Mouse (Mus musculus) thymus, postnatal 0 days (tissue): Measurements from ENCODE around the gene Slc4a2. TPM values are rescaled to one million over a fixed set of nuclear protein-coding genes. Genes with fewer than 3 reads are reported as not detected.

Experiments
- DNase-seq: peaks from one replicate; pipeline ENCODE4 v3.0.0-alpha.2; 2015; ENCODE audit warnings: low spot score
- polyA plus RNA-seq: library from polyadenylated mRNA; unstranded; fragments of >200 nt; fragmentation: Nextera tagmentation; extraction: Ambion mirVana; gene quantifications from 2 replicates; pipeline ENCODE4 v1.2.1, GENCODE M21; 2015

Gene Slc4a2
- polyA plus RNA-seq, 1 experiment from 2014 or later: 23.2 TPM

DNA sequence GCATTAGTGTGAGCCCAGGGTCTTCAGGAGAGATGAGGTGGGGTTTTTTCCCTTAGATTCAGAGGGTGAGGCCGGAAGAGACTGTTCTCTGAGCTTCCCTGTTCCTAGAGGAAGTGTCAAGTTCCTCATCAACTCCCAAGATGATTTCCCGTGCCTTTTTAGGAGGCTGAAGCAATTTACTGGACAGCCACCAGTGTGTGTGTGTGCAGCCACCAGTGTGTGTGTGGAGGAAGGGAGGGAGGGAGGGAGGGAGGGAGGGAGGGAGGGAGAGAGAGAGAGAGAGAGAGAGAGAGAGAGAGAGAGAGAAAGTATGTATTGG is 30.3 kb downstream of the Slc4a2 start:
- no peak for DNase-seq

- no peak for DNase-seq
These were observed 31.4 kb downstream of the Slc4a2 start for GRCm38 (mm10) chr5:24455076-24455475.

DNA sequence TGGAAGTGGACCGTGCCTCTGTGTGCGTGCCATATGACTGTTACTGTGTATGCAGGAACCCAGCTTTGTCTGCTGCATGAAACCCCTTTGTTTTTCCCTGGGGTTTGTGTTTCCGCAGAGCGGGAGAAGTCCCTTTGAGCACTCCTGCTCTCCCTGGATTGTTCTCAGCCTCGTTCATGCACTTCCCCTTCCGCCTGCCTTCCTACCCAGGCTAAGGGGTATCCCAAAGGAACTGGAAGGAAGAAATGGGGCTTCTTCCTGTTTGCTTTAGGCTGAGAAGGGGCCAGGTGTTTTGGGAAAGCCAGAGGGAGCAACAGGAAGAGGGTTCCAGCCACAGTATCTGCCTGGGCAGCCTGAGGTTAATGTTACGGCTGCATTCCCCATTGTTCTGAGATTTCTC is 32.0 kb downstream of the Slc4a2 start:
- no peak for DNase-seq

DNA sequence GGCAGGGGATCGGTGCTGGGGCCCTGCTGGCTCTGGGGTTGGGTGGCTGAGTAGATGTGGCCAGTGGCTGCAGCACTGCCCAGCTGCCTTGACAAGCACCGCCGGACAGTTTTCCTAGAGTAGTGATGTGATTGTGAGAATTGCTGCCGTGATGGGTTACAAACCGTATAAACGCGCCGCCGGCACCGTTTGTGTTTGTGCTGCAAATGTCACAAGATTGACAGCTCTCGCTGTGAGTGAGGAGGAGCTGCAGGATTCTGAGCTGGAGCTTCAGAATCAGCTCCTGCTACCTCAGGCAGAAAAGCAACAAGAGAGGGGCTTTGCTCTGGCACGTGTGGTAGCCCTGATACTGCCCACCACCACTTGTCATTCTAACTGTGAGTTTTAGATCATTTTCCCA is 43.1 kb downstream of the Slc4a2 start:
- no peak for DNase-seq

DNA sequence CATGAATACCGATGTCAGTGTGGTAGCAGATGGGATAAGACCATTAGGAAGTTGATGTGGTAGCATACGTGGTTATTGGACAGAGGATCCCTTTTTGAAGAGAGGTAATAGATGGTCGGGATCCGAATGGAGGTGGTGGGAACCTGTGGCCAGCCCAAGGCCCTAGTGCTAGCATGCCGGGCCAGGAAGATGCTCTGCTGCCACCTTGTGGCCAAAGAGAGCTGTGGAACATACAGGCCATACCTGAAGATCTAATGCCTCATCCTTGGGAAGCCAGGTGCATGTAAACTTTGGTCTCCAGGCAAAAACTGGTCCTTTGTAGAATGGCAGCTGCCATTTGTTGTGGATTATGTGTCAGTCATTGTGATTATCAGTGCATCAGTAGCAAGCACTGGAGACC is 47.0 kb downstream of the Slc4a2 start:
- DNase-seq: peak; percentile 81

GRCm38 (mm10) chr5:24472884-24473619 is 49.4 kb downstream of the Slc4a2 start:
- no peak for DNase-seq

GRCm38 (mm10) chr5:24474025-24474722 is 50.5 kb downstream of the Slc4a2 start:
- DNase-seq: no peak

- DNase-seq: peak; percentile 31
These were observed 51.2 kb downstream of the Slc4a2 start for GRCm38 (mm10) chr5:24474723-24475261.

DNA sequence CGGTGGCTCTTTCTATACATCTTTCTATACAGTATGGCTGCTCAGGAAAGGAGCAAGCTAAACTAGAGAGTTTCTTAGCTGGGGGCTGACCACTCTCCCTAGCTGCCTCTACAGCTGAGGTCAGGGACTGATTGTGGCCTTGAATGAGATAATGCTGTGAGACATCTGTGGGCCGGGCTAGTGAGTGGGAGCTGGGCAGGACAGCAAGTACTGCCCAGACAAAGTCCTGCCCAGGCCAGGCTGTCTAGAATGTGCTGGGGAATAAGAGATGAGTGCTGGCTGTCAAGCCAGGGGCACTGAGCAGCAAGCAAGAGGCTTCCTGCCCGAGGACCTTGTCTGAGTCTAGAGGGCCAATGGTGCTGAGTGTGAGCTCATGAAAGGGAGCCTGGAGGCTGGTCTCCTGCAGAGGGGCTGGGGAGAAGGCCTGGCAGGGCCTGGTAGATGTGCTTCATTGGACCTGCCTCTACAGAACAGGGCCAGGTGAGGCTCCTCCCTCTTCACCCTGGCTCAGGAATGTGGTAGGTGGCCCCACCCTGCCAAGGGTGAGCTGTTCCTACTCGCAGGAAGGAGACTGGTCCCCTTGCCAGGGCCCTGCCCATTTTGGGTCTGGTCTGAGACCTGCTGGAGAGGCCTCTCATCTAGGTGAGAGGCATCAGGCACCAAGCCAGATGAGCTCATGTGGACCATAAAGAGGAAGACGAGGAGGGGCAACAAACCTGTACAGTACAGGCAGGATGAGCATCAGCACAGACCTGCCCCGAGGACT is 52.0 kb downstream of the Slc4a2 start:
- DNase-seq: no peak

DNA sequence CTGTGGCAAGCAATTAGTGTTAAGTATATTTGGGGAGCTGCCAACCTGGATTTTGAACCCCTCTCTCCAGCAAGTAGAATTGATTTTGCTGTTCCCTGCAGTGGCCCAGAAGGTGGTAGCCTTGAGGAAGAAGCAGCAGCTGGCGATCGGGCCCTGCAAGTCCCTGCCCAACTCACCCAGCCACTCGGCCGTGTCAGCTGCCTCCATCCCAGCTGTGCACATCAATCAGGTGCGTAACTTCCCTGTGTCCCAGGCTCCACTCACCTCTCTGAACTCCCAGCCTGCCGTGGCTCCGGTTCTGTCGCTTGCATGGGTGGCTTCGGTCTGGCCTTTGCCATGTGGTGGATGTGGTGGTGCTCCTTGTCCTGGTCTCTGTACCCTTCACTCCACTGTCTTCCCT is 54.3 kb downstream of the Slc4a2 start:
- DNase-seq: no peak

GRCm38 (mm10) chr5:24481647-24482046 is 58.0 kb downstream of the Slc4a2 start:
- peak; percentile 34 for DNase-seq

- no peak for DNase-seq
These were observed 58.8 kb downstream of the Slc4a2 start for GRCm38 (mm10) chr5:24482247-24483079.

DNA sequence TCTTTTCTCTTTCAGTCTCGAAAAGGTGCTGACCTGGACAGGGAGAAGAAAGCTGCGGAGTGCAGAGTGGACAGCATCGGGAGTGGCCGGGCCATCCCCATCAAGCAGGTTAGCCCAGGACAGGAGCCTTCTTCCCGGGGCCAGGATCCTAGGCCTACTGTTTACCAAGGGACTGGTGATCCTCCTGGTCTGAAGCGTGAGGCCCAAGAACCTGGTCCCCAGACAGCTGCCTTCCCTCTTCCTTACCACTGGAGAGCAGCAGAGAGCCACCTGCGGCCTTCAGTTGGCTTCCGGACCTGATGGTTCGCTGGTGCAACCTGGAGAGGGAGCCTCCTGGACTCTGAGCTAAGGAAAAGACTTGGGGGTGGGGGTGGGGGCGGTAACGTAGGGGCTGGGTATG is 59.7 kb downstream of the Slc4a2 start:
- DNase-seq: peak; percentile 61

- DNase-seq: no peak
These were observed 61.3 kb downstream of the Slc4a2 start for GRCm38 (mm10) chr5:24484963-24485362.

DNA sequence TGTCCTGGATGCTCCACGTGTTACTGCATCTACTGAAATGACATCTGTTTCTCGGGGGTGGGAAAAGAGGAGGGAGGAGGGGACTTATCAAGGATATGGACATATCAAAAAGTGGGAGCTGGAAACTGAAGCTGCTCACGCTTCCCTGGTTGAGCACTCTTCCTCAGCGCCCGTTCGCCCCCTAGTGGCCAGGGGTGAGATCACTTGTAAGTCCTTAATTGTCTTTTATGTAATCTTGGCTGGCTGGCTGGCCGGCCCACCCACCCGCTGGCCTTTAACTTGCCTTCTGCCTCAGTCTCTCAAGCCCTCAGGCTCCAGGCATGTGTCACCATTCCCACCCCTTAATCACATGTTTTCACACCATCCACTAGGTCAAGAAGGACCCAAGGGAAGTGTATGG is 62.5 kb downstream of the Slc4a2 start:
- DNase-seq: peak; percentile 74

- DNase-seq: no peak
These were observed 63.1 kb downstream of the Slc4a2 start for GRCm38 (mm10) chr5:24486738-24487137.

DNA sequence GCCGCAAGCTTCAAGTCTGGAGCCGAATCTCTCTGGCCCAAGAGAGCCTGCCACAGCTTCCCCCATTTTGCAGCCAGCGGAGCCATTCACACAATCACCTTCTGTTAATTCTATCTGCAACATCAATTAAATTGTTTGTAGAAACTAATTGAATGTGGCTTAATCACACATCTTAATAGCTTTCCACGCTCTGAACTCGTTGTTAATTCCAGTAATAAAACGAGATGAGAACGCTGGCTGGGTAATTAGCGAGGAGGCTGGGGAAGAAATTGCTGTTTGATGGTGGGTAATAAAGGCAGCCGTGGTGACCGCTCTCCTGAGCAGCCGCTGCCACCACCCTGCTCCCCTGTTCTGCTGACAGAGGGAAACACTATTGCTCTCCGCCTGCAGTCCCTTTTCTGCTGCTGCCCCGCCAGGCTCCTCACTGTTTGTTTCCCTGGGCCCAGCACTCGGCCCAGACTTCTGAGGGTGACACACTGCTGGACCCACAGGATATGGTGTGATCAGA is 66.8 kb downstream of the Slc4a2 start:
- DNase-seq: no peak
